Mouse (Mus musculus) hindbrain, embryonic 12.5 days (tissue): ENCODE data around the gene Glt8d2. TPM values are rescaled to one million over a fixed set of nuclear protein-coding genes. Genes with fewer than 3 reads are reported as not detected.

Source experiments
- ATAC-seq: fragments of 200-750 bp; cut with Nextera tagmentation; 2 replicates; pipeline ENCODE4 v1.8.0; 2017; ENCODE audit warnings: moderate TSS enrichment; ENCODE audit not compliant: low FRiP score
- H3K27ac ChIP-seq: fragments of 300-500 bp; sonication (generic); 2 replicates; pipeline ENCODE4 v1.5.1; 2016; ENCODE audit warnings: mild to moderate bottlenecking
- H3K27me3 ChIP-seq: fragments of 300-500 bp; sonication (generic); 2 replicates; pipeline ENCODE4 v1.6.1; 2016; ENCODE audit warnings: mild to moderate bottlenecking
- H3K36me3 ChIP-seq: fragments of 300-500 bp; sonication (generic); 2 replicates; pipeline ENCODE4 v1.6.1; 2016; ENCODE audit warnings: mild to moderate bottlenecking
- H3K4me1 ChIP-seq: fragments of 300-500 bp; sonication (generic); 2 replicates; pipeline ENCODE4 v1.6.1; 2016
- H3K4me2 ChIP-seq: fragments of 300-500 bp; sonication (generic); replicated peaks from 2 replicates; pipeline ENCODE4 v1.6.1; 2016; ENCODE audit warnings: mild to moderate bottlenecking
- H3K4me3 ChIP-seq: fragments of 300-500 bp; sonication (generic); 2 replicates; pipeline ENCODE4 v1.5.1; 2016; ENCODE audit warnings: mild to moderate bottlenecking
- H3K9ac ChIP-seq: fragments of 300-500 bp; sonication (generic); 2 replicates; pipeline ENCODE4 v1.6.1; 2016; ENCODE audit warnings: mild to moderate bottlenecking, moderate library complexity
- H3K9me3 ChIP-seq: fragments of 300-500 bp; sonication (generic); replicated peaks from 2 replicates; pipeline ENCODE4 v1.6.1; 2016; ENCODE audit warnings: mild to moderate bottlenecking
- WGBS: fragments of 180-500 bp; shearing (Covaris S2); methylation state at CpG from one replicate; pipeline ENCODE4 v1.1.7; 2016; 5-methylcytosine and 5-hydroxymethylcytosine counted together
- polyA plus RNA-seq: library from polyadenylated mRNA; unstranded; fragments of >200 nt; fragmentation: Nextera tagmentation; extraction: Ambion mirVana; gene quantifications from 2 replicates; pipeline ENCODE4 v1.2.1, GENCODE M21; 2016

The Glt8d2 gene
- polyA plus RNA-seq: 6.1 and 7.6 TPM in 2 replicates

DNA sequence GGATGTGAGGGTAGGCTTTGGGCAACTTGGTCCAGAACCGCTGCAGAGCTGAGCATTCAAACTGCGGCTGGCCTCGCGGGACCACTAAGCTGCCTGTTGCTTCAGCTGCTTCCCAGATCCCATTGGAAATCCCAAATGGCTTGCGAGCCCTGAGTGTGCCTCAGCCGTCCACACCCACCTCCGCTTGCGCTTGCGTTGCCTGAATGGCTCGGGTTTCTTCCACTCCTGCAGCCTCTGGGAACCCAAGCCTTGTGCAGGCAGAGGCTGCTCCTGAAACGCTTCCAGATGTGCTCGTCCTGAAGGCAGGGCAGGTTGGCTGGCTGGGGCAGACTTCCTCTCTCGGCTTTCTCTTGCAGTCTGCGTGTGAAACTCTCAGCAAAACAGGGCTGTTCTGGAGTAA is at the start of gene Glt8d2:
Gene Glt8d2 (minus strand): TSS at position 157 of the 400 bp plus-strand sequence.
- Histone ChIP-seq H3K27ac (peak within 1 kb of the TSS; percentile 52), H3K9me3 (no peaks in the 10 kb centered on the region), H3K4me1 (peaks cover 3% of the 10 kb centered on the region; the same call in 1 of the 2 replicates), H3K4me3 (peak within 1 kb of the TSS; percentile 11; the same call in 1 of the 2 replicates), H3K4me2 (peak within 1 kb of the TSS; percentile 38), H3K36me3 (no peaks in the 10 kb centered on the region), H3K9ac (no peak within 1 kb of the TSS), H3K27me3 (no peaks in the 10 kb centered on the region)
- ATAC-seq: no peak
- 12% methylated on average over 14 of the region's 14 CpGs for WGBS

DNA sequence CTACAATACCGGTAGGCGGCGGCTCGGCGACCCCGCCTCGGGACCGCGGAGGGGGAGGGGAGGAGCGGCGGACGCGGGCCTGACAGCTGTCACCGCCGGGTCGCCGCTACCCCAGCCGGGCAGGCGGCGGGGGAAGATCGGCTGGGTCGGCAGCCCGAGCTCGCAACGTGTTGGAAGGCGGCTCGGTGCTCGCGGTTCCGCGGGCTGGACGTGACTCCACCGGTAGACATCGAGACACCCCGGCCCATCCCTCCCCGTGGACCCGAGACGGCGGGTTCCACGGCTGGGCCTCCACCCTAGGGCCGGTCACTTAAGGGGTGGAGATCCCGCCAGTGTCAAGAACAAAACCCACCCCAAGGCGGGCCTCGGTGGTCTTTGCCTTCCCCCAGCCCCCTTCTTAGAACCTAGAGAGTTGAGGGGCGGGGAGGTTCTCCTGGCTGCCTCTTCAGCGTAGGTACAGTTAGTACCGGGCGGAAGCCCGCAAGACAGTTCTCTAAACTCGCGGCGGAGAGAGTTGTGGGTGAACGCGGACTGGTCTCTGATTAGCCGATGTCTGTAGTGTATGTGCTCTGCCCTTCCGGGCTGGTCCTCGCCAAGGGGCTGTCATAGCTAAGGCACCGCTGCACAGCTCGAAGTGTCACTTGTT is 9.0 kb upstream of the Glt8d2 start:
- Histone ChIP-seq H3K9me3 (no peaks in the 10 kb centered on the region), H3K4me1 (peaks cover 14% of the 10 kb centered on the region), H3K9ac (peak overlapping the region; percentile 91), H3K27ac (peak overlapping the region; percentile 87), H3K27me3 (no peaks in the 10 kb centered on the region), H3K4me3 (peak overlapping the region; percentile 94), H3K4me2 (peak overlapping the region; percentile 93), H3K36me3 (peaks cover 8% of the 10 kb centered on the region)
- WGBS: under 1% methylated on average over 57 of the region's 59 CpGs
- ATAC-seq: peak; percentile 87

- peaks cover 14% of the 10 kb centered on the region for H3K4me1 ChIP-seq
- H3K27ac ChIP-seq: peak overlapping the region; percentile 87
- peak overlapping the region; percentile 93 for H3K4me2 ChIP-seq
- no peaks in the 10 kb centered on the region for H3K27me3 ChIP-seq
- peak overlapping the region; percentile 94 for H3K4me3 ChIP-seq
- under 1% methylated on average over 23 of the region's 42 CpGs for WGBS
- peaks cover 4% of the 10 kb centered on the region; the same call in 1 of the 2 replicates for H3K36me3 ChIP-seq
- peak overlapping the region; percentile 91 for H3K9ac ChIP-seq
- no peaks in the 10 kb centered on the region for H3K9me3 ChIP-seq
- peak; percentile 96 for ATAC-seq
Observed at GRCm38 (mm10) chr10:82698712-82699261, 8.3 kb upstream of the Glt8d2 start.

GRCm38 (mm10) chr10:82697305-82697898 is 7.0 kb upstream of the Glt8d2 start:
- H3K4me3 ChIP-seq: no peak overlapping the region
- H3K4me2 ChIP-seq: no peak overlapping the region
- H3K9me3 ChIP-seq: no peaks in the 10 kb centered on the region
- 87% methylated on average over 3 of the region's 3 CpGs for WGBS
- no peak overlapping the region for H3K9ac ChIP-seq
- no peak overlapping the region for H3K27ac ChIP-seq
- no peaks in the 10 kb centered on the region for H3K27me3 ChIP-seq
- no peak for ATAC-seq
- peaks cover 4% of the 10 kb centered on the region; the same call in 1 of the 2 replicates for H3K36me3 ChIP-seq
- H3K4me1 ChIP-seq: peaks cover 14% of the 10 kb centered on the region

GRCm38 (mm10) chr10:82696453-82697079 is 6.1 kb upstream of the Glt8d2 start:
- Histone ChIP-seq H3K4me1 (peaks cover 14% of the 10 kb centered on the region), H3K27ac (no peak overlapping the region), H3K36me3 (no peaks in the 10 kb centered on the region), H3K9ac (no peak overlapping the region), H3K4me2 (no peak overlapping the region), H3K9me3 (no peaks in the 10 kb centered on the region), H3K27me3 (no peaks in the 10 kb centered on the region), H3K4me3 (no peak overlapping the region)
- 70% methylated on average over 4 of the region's 4 CpGs for WGBS
- no peak for ATAC-seq

DNA sequence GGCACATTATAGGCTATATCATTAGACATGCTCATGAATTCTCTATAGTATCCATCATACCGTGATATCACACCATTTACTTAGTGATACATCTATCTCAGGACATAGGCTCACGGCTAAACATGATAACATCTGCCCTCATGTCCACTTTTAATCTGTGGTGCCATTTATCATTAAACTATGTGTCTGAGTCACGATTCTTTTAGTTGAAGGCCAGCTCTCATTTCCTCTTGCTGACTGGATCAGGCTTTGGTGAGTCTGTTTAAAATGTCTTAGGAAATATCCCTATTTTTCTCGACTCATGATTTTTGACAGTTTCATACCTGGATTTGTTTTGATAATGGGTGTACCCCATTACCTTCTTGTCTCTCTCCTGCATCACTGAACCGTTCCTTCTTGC is 5.5 kb upstream of the Glt8d2 start, which contains the start of gene Hcfc2:
Gene Hcfc2 (plus strand): TSS at position 205 of the 400 bp plus-strand sequence.
- no peak within 1 kb of the TSS for H3K27ac ChIP-seq
- 81% methylated on average over 5 of the region's 5 CpGs for WGBS
- no peak within 1 kb of the TSS for H3K4me3 ChIP-seq
- H3K4me2 ChIP-seq: no peak within 1 kb of the TSS
- no peak within 1 kb of the TSS for H3K9ac ChIP-seq
- H3K27me3 ChIP-seq: no peaks in the 10 kb centered on the region
- H3K4me1 ChIP-seq: peaks cover 14% of the 10 kb centered on the region
- ATAC-seq: no peak
- H3K36me3 ChIP-seq: no peaks in the 10 kb centered on the region
- no peaks in the 10 kb centered on the region for H3K9me3 ChIP-seq

- no peak for ATAC-seq
- Histone ChIP-seq H3K36me3 (no peaks in the 10 kb centered on the region), H3K9me3 (no peaks in the 10 kb centered on the region), H3K4me2 (no peak overlapping the region), H3K9ac (no peak overlapping the region), H3K27me3 (no peaks in the 10 kb centered on the region), H3K27ac (no peak overlapping the region), H3K4me3 (peak overlapping the region; percentile 11; the same call in 1 of the 2 replicates), H3K4me1 (peaks cover 3% of the 10 kb centered on the region; the same call in 1 of the 2 replicates)
- WGBS: 77% methylated on average over 7 of the region's 7 CpGs
Observed at GRCm38 (mm10) chr10:82689681-82690211, 704 bp downstream of the Glt8d2 start.

GRCm38 (mm10) chr10:82685440-82685839 is 5.0 kb downstream of the Glt8d2 start:
- Histone ChIP-seq H3K27me3 (no peaks in the 10 kb centered on the region), H3K4me1 (peaks cover under 1% of the 10 kb centered on the region; the same call in 1 of the 2 replicates), H3K27ac (no peak overlapping the region), H3K4me2 (no peak overlapping the region), H3K9me3 (no peaks in the 10 kb centered on the region), H3K9ac (no peak overlapping the region), H3K4me3 (no peak overlapping the region), H3K36me3 (no peaks in the 10 kb centered on the region)
- WGBS: 81% methylated on average over 2 of the region's 2 CpGs
- no peak for ATAC-seq

- no peak overlapping the region for H3K9ac ChIP-seq
- H3K4me2 ChIP-seq: no peak overlapping the region
- no peak for ATAC-seq
- H3K4me1 ChIP-seq: no peaks in the 10 kb centered on the region
- WGBS: 83% methylated on average over 7 of the region's 7 CpGs
- H3K27me3 ChIP-seq: no peaks in the 10 kb centered on the region
- H3K36me3 ChIP-seq: no peaks in the 10 kb centered on the region
- H3K4me3 ChIP-seq: no peak overlapping the region
- no peak overlapping the region for H3K27ac ChIP-seq
- no peaks in the 10 kb centered on the region for H3K9me3 ChIP-seq
Observed at GRCm38 (mm10) chr10:82681639-82682038, 8.8 kb downstream of the Glt8d2 start.

GRCm38 (mm10) chr10:82680769-82681168 is 9.7 kb downstream of the Glt8d2 start:
- Histone ChIP-seq H3K9me3 (no peaks in the 10 kb centered on the region), H3K27me3 (no peaks in the 10 kb centered on the region), H3K4me3 (no peak overlapping the region), H3K9ac (no peak overlapping the region), H3K27ac (no peak overlapping the region), H3K4me1 (no peaks in the 10 kb centered on the region), H3K36me3 (no peaks in the 10 kb centered on the region), H3K4me2 (no peak overlapping the region)
- ATAC-seq: no peak
- 86% methylated on average over 5 of the region's 5 CpGs for WGBS

GRCm38 (mm10) chr10:82676949-82677348 is 13.5 kb downstream of the Glt8d2 start:
- Histone ChIP-seq H3K27ac (no peak overlapping the region), H3K9ac (no peak overlapping the region), H3K27me3 (no peaks in the 10 kb centered on the region), H3K9me3 (no peaks in the 10 kb centered on the region), H3K36me3 (no peaks in the 10 kb centered on the region), H3K4me1 (no peaks in the 10 kb centered on the region), H3K4me2 (no peak overlapping the region), H3K4me3 (no peak overlapping the region)
- no peak for ATAC-seq
- 83% methylated on average over 6 of the region's 6 CpGs for WGBS

GRCm38 (mm10) chr10:82670205-82670604 is 20.2 kb downstream of the Glt8d2 start:
- WGBS: 72% methylated on average over 6 of the region's 6 CpGs
- H3K4me3 ChIP-seq: no peak overlapping the region
- no peak overlapping the region for H3K9ac ChIP-seq
- no peak overlapping the region for H3K27ac ChIP-seq
- H3K4me2 ChIP-seq: no peak overlapping the region
- H3K27me3 ChIP-seq: no peaks in the 10 kb centered on the region
- H3K4me1 ChIP-seq: no peaks in the 10 kb centered on the region
- H3K9me3 ChIP-seq: no peaks in the 10 kb centered on the region
- no peaks in the 10 kb centered on the region for H3K36me3 ChIP-seq
- ATAC-seq: no peak
